Comparison of ENCODE assay signal across 8 mouse cellular contexts in the genomic region with DNA sequence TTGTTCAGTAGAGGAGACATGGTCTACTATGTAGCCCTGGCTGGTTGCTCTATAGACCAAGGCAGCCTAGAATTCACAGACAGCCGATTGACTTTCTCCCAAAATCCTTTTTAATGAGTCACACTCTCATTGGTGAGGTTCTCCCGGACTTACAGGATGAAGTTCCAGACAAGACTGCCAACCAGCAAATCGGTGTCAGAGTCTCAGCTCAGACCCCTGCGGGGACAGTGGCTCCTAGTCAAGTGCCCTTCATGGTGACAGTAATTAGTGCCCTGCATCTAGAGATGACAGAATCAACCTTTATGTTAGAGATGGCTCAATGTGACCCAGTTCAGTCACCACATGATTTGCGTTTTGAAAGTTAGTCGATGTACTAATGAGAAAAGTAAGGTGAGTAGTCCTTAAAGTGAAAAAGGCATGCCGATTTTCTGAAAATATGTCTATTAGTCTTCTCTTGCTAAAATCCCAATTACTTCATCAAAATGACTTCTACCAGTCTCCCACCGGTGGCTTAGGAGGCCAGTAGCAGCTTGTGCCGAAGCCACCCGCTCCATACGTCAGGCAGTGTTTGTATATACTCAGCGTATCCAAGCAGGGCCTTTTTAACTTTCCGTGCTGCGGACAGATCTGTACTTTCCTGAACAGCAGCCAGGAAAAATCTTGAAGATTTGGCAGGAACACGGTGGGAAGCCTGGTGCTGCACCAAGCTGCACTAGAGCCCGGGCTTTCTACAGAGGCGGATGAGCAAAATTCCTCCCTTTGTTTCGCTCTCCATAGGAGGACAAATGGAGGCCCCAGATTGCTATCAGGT.
DNase-seq lines count a peak whose midpoint lies in the region; ATAC-seq lines count a peak whose summit lies in the region.

No protein-coding gene starts in this region.

- no peaks in the 10 kb centered on the region for H3K27me3 ChIP-seq in forebrain, embryonic 12.5 days
- no peaks in the 10 kb centered on the region for H3K27me3 ChIP-seq in heart, embryonic 16.5 days (ENCODE audit: control insufficient read depth, insufficient read depth, low read length)
- no peaks in the 10 kb centered on the region for H3K27me3 ChIP-seq in midbrain, embryonic 12.5 days

- H3K27ac ChIP-seq in forebrain, embryonic 12.5 days, result 0 out of 2 replicates have a peak overlapping the region, but pooled peaks have one; percentile 14
- peak overlapping the region; percentile 89 for H3K27ac ChIP-seq in heart, embryonic 16.5 days (ENCODE audit: low read length)
- H3K27ac ChIP-seq in midbrain, embryonic 12.5 days (replicated peaks), result 0 out of 2 replicates have a peak overlapping the region, but pooled peaks have one; percentile 68

- peaks cover 25% of the 10 kb centered on the region for H3K4me1 ChIP-seq in forebrain, embryonic 12.5 days
- H3K4me1 ChIP-seq in heart, embryonic 16.5 days (ENCODE audit: control insufficient read depth, insufficient read depth, low read length), result peaks cover 24% of the 10 kb centered on the region
- peaks cover 22% of the 10 kb centered on the region for H3K4me1 ChIP-seq in midbrain, embryonic 12.5 days

- H3K36me3 ChIP-seq in forebrain, embryonic 12.5 days (replicated peaks), result no peaks in the 10 kb centered on the region
- H3K36me3 ChIP-seq in heart, embryonic 16.5 days (ENCODE audit: control insufficient read depth, insufficient read depth), result no peaks in the 10 kb centered on the region
- no peaks in the 10 kb centered on the region for H3K36me3 ChIP-seq in midbrain, embryonic 12.5 days

- no peak overlapping the region for H3K4me3 ChIP-seq in forebrain, embryonic 12.5 days (replicated peaks)
- H3K4me3 ChIP-seq in heart, embryonic 16.5 days (ENCODE audit: low read length), result peak overlapping the region; percentile 19
- H3K4me3 ChIP-seq in midbrain, embryonic 12.5 days, result 0 out of 2 replicates have a peak overlapping the region, but pooled peaks have one; percentile 4

- ATAC-seq in frontal cortex, adult (ENCODE audit: low TSS enrichment), result peak; percentile 72
- ATAC-seq in forebrain, embryonic 12.5 days (ENCODE audit: low FRiP score), result peak; percentile 64
- peak; percentile 87 for ATAC-seq in heart, embryonic 16.5 days (replicated peaks; ENCODE audit: extremely low read depth, insufficient read depth, low FRiP score)
- ATAC-seq in midbrain, embryonic 12.5 days (ENCODE audit: low FRiP score, low read depth), result peak; percentile 57
- ATAC-seq in megakaryocyte progenitor cell, adult 5-6 weeks (replicated peaks; ENCODE audit: poor library complexity), result no peak

- H3K4me2 ChIP-seq in forebrain, embryonic 12.5 days, result peak overlapping the region; percentile 34
- H3K4me2 ChIP-seq in heart, embryonic 16.5 days (ENCODE audit: low read depth, low read length), result peak overlapping the region; percentile 52
- peak overlapping the region; percentile 41 for H3K4me2 ChIP-seq in midbrain, embryonic 12.5 days (replicated peaks)

- no peaks in the 10 kb centered on the region; the same call in 1 of the 2 replicates for H3K9me3 ChIP-seq in forebrain, embryonic 12.5 days
- no peaks in the 10 kb centered on the region for H3K9me3 ChIP-seq in heart, embryonic 16.5 days (replicated peaks; ENCODE audit: control insufficient read depth, low read length)
- no peaks in the 10 kb centered on the region for H3K9me3 ChIP-seq in midbrain, embryonic 12.5 days

- no peak for DNase-seq in frontal cortex, postnatal 25 days (ENCODE audit: low spot score in 2 of 2)
- DNase-seq in kidney, postnatal 36 days, result peak; percentile 30 to 61
- DNase-seq in skeletal muscle tissue, adult 2 months (ENCODE audit: low read depth, low spot score), result peak; percentile 84

- WGBS in forebrain, embryonic 12.5 days, result 40% methylated on average over 18 of the region's 18 CpGs
- WGBS in heart, embryonic 16.5 days, result 29% methylated on average over 18 of the region's 18 CpGs
- 39% methylated on average over 18 of the region's 18 CpGs for WGBS in midbrain, embryonic 12.5 days

- no peak overlapping the region for H3K9ac ChIP-seq in forebrain, embryonic 12.5 days
- H3K9ac ChIP-seq in heart, embryonic 16.5 days (ENCODE audit: low read length), result 0 out of 2 replicates have a peak overlapping the region, but pooled peaks have one; percentile 38
- H3K9ac ChIP-seq in midbrain, embryonic 12.5 days (replicated peaks), result no peak overlapping the region

Comparison
In these comparisons a context has a peak if more than half of its experiments do, and no peak if none do; other contexts are left out.
1. DNase-seq: peak in kidney, postnatal 36 days (2 of 2) and skeletal muscle tissue, adult 2 months (single experiment); none in frontal cortex, postnatal 25 days (0 of 2).
2. H3K27ac ChIP-seq: peak in every context shown above with its lines; median percentile 89 in heart, embryonic 16.5 days; 68 in midbrain, embryonic 12.5 days; 14 in forebrain, embryonic 12.5 days.
3. Peak in every context shown above with its lines, with median percentiles within 50 percentile points of each other: H3K4me2 ChIP-seq.